Mouse (Mus musculus): ENCODE data around the gene Gadl1.
"Not testable (repeated sequence)": the region's sequence is repeated elsewhere in the genome, so short reads cannot be mapped to it uniquely, and the experiment has no call there.

The Gadl1 gene

GRCm38 (mm10) chr9:116032711-116033110 is 123.5 kb downstream of the Gadl1 start:
- no peak for DNase-seq

- DNase-seq = no peak
Measured at GRCm38 (mm10) chr9:116038275-116038674, 129.0 kb downstream of the Gadl1 start.

GRCm38 (mm10) chr9:116039981-116040380 is 130.7 kb downstream of the Gadl1 start:
- no peak for DNase-seq

- not testable (repeated sequence) for DNase-seq
Measured at GRCm38 (mm10) chr9:116040852-116041251, 131.6 kb downstream of the Gadl1 start.

GRCm38 (mm10) chr9:116041369-116041768 is 132.1 kb downstream of the Gadl1 start:
- no peak for DNase-seq

- DNase-seq = peak; percentile 68
Measured at GRCm38 (mm10) chr9:116041787-116042186, 132.5 kb downstream of the Gadl1 start.

- DNase-seq = no peak
Measured at GRCm38 (mm10) chr9:116049985-116050384, 140.7 kb downstream of the Gadl1 start.

GRCm38 (mm10) chr9:116053976-116054375 is 144.7 kb downstream of the Gadl1 start:
- no peak for DNase-seq

- no peak for DNase-seq
Measured at GRCm38 (mm10) chr9:116058475-116058874, 149.2 kb downstream of the Gadl1 start.

- DNase-seq = no peak
Measured at GRCm38 (mm10) chr9:116059156-116059555, 149.9 kb downstream of the Gadl1 start.

GRCm38 (mm10) chr9:116060691-116061090 is 151.4 kb downstream of the Gadl1 start:
- DNase-seq = peak; percentile 1

- DNase-seq = no peak
Measured at GRCm38 (mm10) chr9:116064774-116065173, 155.5 kb downstream of the Gadl1 start.

- DNase-seq = not testable (repeated sequence)
Measured at GRCm38 (mm10) chr9:116071561-116071960, 162.3 kb downstream of the Gadl1 start.

GRCm38 (mm10) chr9:116076163-116076562 is 166.9 kb downstream of the Gadl1 start:
- no peak for DNase-seq

- DNase-seq = no peak
Measured at GRCm38 (mm10) chr9:116076946-116077345, 167.7 kb downstream of the Gadl1 start.

- no peak for DNase-seq
Measured at GRCm38 (mm10) chr9:116077419-116077818, 168.2 kb downstream of the Gadl1 start.

- DNase-seq = no peak
Measured at GRCm38 (mm10) chr9:116081781-116082180, 172.5 kb downstream of the Gadl1 start.

- no peak for DNase-seq
Measured at GRCm38 (mm10) chr9:116083300-116083699, 174.0 kb downstream of the Gadl1 start.

- DNase-seq = no peak
Measured at GRCm38 (mm10) chr9:116083726-116084323, 174.6 kb downstream of the Gadl1 start.

- no peak for DNase-seq
Measured at GRCm38 (mm10) chr9:116084324-116084931, 175.2 kb downstream of the Gadl1 start.

- no peak for DNase-seq
Measured at GRCm38 (mm10) chr9:116085999-116086398, 176.7 kb downstream of the Gadl1 start.

GRCm38 (mm10) chr9:116087263-116087662 is 178.0 kb downstream of the Gadl1 start:
- no peak for DNase-seq

GRCm38 (mm10) chr9:116087880-116088279 is 178.6 kb downstream of the Gadl1 start:
- DNase-seq = peak; percentile 8

- DNase-seq = no peak
Measured at GRCm38 (mm10) chr9:116088912-116089311, 179.7 kb downstream of the Gadl1 start.

- DNase-seq = no peak
Measured at GRCm38 (mm10) chr9:116090296-116090695, 181.0 kb downstream of the Gadl1 start.

Measured in cerebellum, adult 9-10 months (tissue).